Mouse (Mus musculus): Measurements from ENCODE around the gene Unc5a. TPM values are rescaled to one million over a fixed set of nuclear protein-coding genes. Genes with fewer than 3 reads are reported as not detected.

Unc5a gene
- polyA plus RNA-seq, 1 experiment from 2014 or later: 0.55 TPM

- H3K4me1 ChIP-seq (ENCODE audit: insufficient read depth): no peaks in the 10 kb centered on the region
- ATAC-seq (no peak), DNase-seq (peak; percentile 68)
These were observed 21.5 kb downstream of the Unc5a start for GRCm38 (mm10) chr13:54970521-54971247.

GRCm38 (mm10) chr13:54975546-54975945 is 26.3 kb downstream of the Unc5a start:
- H3K4me2 ChIP-seq (ENCODE audit: low read depth, low read length): no peak overlapping the region
- H3K36me3 ChIP-seq (replicated peaks; ENCODE audit: insufficient read depth, low read length): no peaks in the 10 kb centered on the region
- H3K9ac ChIP-seq (replicated peaks): no peak overlapping the region
- H3K27ac ChIP-seq (ENCODE audit: low read depth): no peak overlapping the region
- H3K27me3 ChIP-seq (ENCODE audit: insufficient read depth, low read length): no peaks in the 10 kb centered on the region
- no peak for ATAC-seq
- TF ChIP-seq EP300 (IDR thresholded peaks at IDR 0.05; ENCODE audit: low read depth) (no peak), CTCF (IDR thresholded peaks at IDR 0.05; ENCODE audit: low read depth) (no peak)
- H3K4me1 ChIP-seq (ENCODE audit: insufficient read depth): no peaks in the 10 kb centered on the region
- WGBS (ENCODE audit: insufficient replicate concordance): 51% methylated on average over 3 of the region's 3 CpGs
- no peak overlapping the region for H3K4me3 ChIP-seq (ENCODE audit: low read depth, low read length)
- H3K9me3 ChIP-seq (ENCODE audit: low read length): no peaks in the 10 kb centered on the region
- DNase-seq: no peak

More at GRCm38 (mm10) chr13:54970521-54971247, 21.5 kb downstream of the Unc5a start:
- Histone ChIP-seq H3K27ac (ENCODE audit: low read depth) (no peak overlapping the region), H3K9ac (replicated peaks) (no peak overlapping the region), H3K27me3 (ENCODE audit: insufficient read depth, low read length) (no peaks in the 10 kb centered on the region), H3K4me3 (ENCODE audit: low read depth, low read length) (no peak overlapping the region), H3K4me2 (ENCODE audit: low read depth, low read length) (no peak overlapping the region), H3K36me3 (replicated peaks; ENCODE audit: insufficient read depth, low read length) (no peaks in the 10 kb centered on the region), H3K9me3 (ENCODE audit: low read length) (no peaks in the 10 kb centered on the region)
- TF ChIP-seq CTCF (IDR thresholded peaks at IDR 0.05; ENCODE audit: low read depth): no peak
- TF ChIP-seq EP300 (IDR thresholded peaks at IDR 0.05; ENCODE audit: low read depth): no peak
- WGBS (ENCODE audit: insufficient replicate concordance): 36% methylated on average over 14 of the region's 14 CpGs

- Histone ChIP-seq H3K36me3 (replicated peaks; ENCODE audit: insufficient read depth, low read length) (no peaks in the 10 kb centered on the region), H3K27ac (ENCODE audit: low read depth) (no peak overlapping the region), H3K9me3 (ENCODE audit: low read length) (no peaks in the 10 kb centered on the region), H3K9ac (replicated peaks) (no peak overlapping the region), H3K4me1 (ENCODE audit: insufficient read depth) (no peaks in the 10 kb centered on the region), H3K4me2 (ENCODE audit: low read depth, low read length) (no peak overlapping the region), H3K4me3 (ENCODE audit: low read depth, low read length) (no peak overlapping the region), H3K27me3 (ENCODE audit: insufficient read depth, low read length) (no peaks in the 10 kb centered on the region)
- DNase-seq (no peak), ATAC-seq (no peak)
- 58% methylated on average over 8 of the region's 8 CpGs for WGBS (ENCODE audit: insufficient replicate concordance)
- no peak for TF ChIP-seq EP300 (IDR thresholded peaks at IDR 0.05; ENCODE audit: low read depth)
- TF ChIP-seq CTCF (IDR thresholded peaks at IDR 0.05; ENCODE audit: low read depth): no peak
These were observed 29.6 kb downstream of the Unc5a start for GRCm38 (mm10) chr13:54978804-54979203.

GRCm38 (mm10) chr13:54980957-54981356 is 31.7 kb downstream of the Unc5a start:
- TF ChIP-seq CTCF (IDR thresholded peaks at IDR 0.05; ENCODE audit: low read depth) (no peak), EP300 (IDR thresholded peaks at IDR 0.05; ENCODE audit: low read depth) (no peak)
- H3K27ac ChIP-seq (ENCODE audit: low read depth): no peak overlapping the region
- no peak overlapping the region for H3K4me2 ChIP-seq (ENCODE audit: low read depth, low read length)
- no peaks in the 10 kb centered on the region for H3K36me3 ChIP-seq (replicated peaks; ENCODE audit: insufficient read depth, low read length)
- DNase-seq (no peak), ATAC-seq (no peak)
- no peaks in the 10 kb centered on the region for H3K27me3 ChIP-seq (ENCODE audit: insufficient read depth, low read length)
- no peaks in the 10 kb centered on the region for H3K9me3 ChIP-seq (ENCODE audit: low read length)
- H3K4me1 ChIP-seq (ENCODE audit: insufficient read depth): no peaks in the 10 kb centered on the region
- H3K9ac ChIP-seq (replicated peaks): no peak overlapping the region
- no peak overlapping the region for H3K4me3 ChIP-seq (ENCODE audit: low read depth, low read length)
- 74% methylated on average over 12 of the region's 12 CpGs for WGBS (ENCODE audit: insufficient replicate concordance)

GRCm38 (mm10) chr13:54983001-54983400 is 33.8 kb downstream of the Unc5a start:
- Histone ChIP-seq H3K4me3 (ENCODE audit: low read depth, low read length) (no peak overlapping the region), H3K27me3 (ENCODE audit: insufficient read depth, low read length) (no peaks in the 10 kb centered on the region), H3K9ac (replicated peaks) (no peak overlapping the region), H3K27ac (ENCODE audit: low read depth) (no peak overlapping the region), H3K4me1 (ENCODE audit: insufficient read depth) (no peaks in the 10 kb centered on the region), H3K36me3 (replicated peaks; ENCODE audit: insufficient read depth, low read length) (no peaks in the 10 kb centered on the region), H3K9me3 (ENCODE audit: low read length) (no peaks in the 10 kb centered on the region), H3K4me2 (ENCODE audit: low read depth, low read length) (no peak overlapping the region)
- ATAC-seq (no peak), DNase-seq (no peak)
- TF ChIP-seq CTCF (IDR thresholded peaks at IDR 0.05; ENCODE audit: low read depth): no peak
- TF ChIP-seq EP300 (IDR thresholded peaks at IDR 0.05; ENCODE audit: low read depth): no peak
- WGBS (ENCODE audit: insufficient replicate concordance): 34% methylated on average over 8 of the region's 8 CpGs

- H3K4me1 ChIP-seq (ENCODE audit: insufficient read depth): no peaks in the 10 kb centered on the region
- H3K36me3 ChIP-seq (replicated peaks; ENCODE audit: insufficient read depth, low read length): no peaks in the 10 kb centered on the region
- H3K27me3 ChIP-seq (ENCODE audit: insufficient read depth, low read length): no peaks in the 10 kb centered on the region
- no peak overlapping the region for H3K9ac ChIP-seq (replicated peaks)
- H3K9me3 ChIP-seq (ENCODE audit: low read length): no peaks in the 10 kb centered on the region
- TF ChIP-seq EP300 (IDR thresholded peaks at IDR 0.05; ENCODE audit: low read depth) (no peak), CTCF (IDR thresholded peaks at IDR 0.05; ENCODE audit: low read depth) (peak; percentile 47)
- DNase-seq (no peak), ATAC-seq (no peak)
- no peak overlapping the region for H3K27ac ChIP-seq (ENCODE audit: low read depth)
- WGBS (ENCODE audit: insufficient replicate concordance): 55% methylated on average over 2 of the region's 2 CpGs
- no peak overlapping the region for H3K4me3 ChIP-seq (ENCODE audit: low read depth, low read length)
- H3K4me2 ChIP-seq (ENCODE audit: low read depth, low read length): no peak overlapping the region
These were observed 34.4 kb downstream of the Unc5a start for GRCm38 (mm10) chr13:54983614-54984013.

Data from liver, postnatal 0 days (tissue).